Mouse (Mus musculus): ENCODE measurements at regions not wholly inside any gene's neighbourhood (a gene's known extent, or its start where the extent isn't known, plus 50 kb on each side); places are given as distances from the start of the nearest gene placed in this dataset.
A peak's percentile ranks its signal among the peaks of the same experiment; 100 is the strongest.

GRCm38 (mm10) chr14:105950924-105951323, 54.3 kb upstream of the Spry2 start:
- no peak for ATAC-seq (ENCODE audit: extremely low read depth, insufficient number of reproducible peaks, low FRiP score, poor library complexity, severe bottlenecking)

- ATAC-seq (ENCODE audit: extremely low read depth, insufficient number of reproducible peaks, low FRiP score, poor library complexity, severe bottlenecking): no peak
Measured at GRCm38 (mm10) chr14:105955082-105955481, 58.5 kb upstream of the Spry2 start.

GRCm38 (mm10) chr14:105956796-105957195, 60.2 kb upstream of the Spry2 start:
- ATAC-seq (ENCODE audit: extremely low read depth, insufficient number of reproducible peaks, low FRiP score, poor library complexity, severe bottlenecking): no peak

GRCm38 (mm10) chr14:105958005-105958404, 61.4 kb upstream of the Spry2 start:
- ATAC-seq (ENCODE audit: extremely low read depth, insufficient number of reproducible peaks, low FRiP score, poor library complexity, severe bottlenecking): no peak

- ATAC-seq (ENCODE audit: extremely low read depth, insufficient number of reproducible peaks, low FRiP score, poor library complexity, severe bottlenecking): no peak
Measured at GRCm38 (mm10) chr14:105979544-105980323, 83.1 kb upstream of the Spry2 start.

GRCm38 (mm10) chr14:105980324-105980680, 83.7 kb upstream of the Spry2 start:
- ATAC-seq (ENCODE audit: extremely low read depth, insufficient number of reproducible peaks, low FRiP score, poor library complexity, severe bottlenecking): no peak

- no peak for ATAC-seq (ENCODE audit: extremely low read depth, insufficient number of reproducible peaks, low FRiP score, poor library complexity, severe bottlenecking)
Measured at GRCm38 (mm10) chr14:105987341-105987882, 90.8 kb upstream of the Spry2 start.

GRCm38 (mm10) chr14:105988738-105989137, 92.1 kb upstream of the Spry2 start:
- ATAC-seq (ENCODE audit: extremely low read depth, insufficient number of reproducible peaks, low FRiP score, poor library complexity, severe bottlenecking): no peak

- ATAC-seq (ENCODE audit: extremely low read depth, insufficient number of reproducible peaks, low FRiP score, poor library complexity, severe bottlenecking): no peak
Measured at GRCm38 (mm10) chr14:105993124-105993523, 96.5 kb upstream of the Spry2 start.

GRCm38 (mm10) chr14:105999801-106000200, 103.2 kb upstream of the Spry2 start:
- ATAC-seq (ENCODE audit: extremely low read depth, insufficient number of reproducible peaks, low FRiP score, poor library complexity, severe bottlenecking): no peak

- no peak for ATAC-seq (ENCODE audit: extremely low read depth, insufficient number of reproducible peaks, low FRiP score, poor library complexity, severe bottlenecking)
Measured at GRCm38 (mm10) chr14:106007769-106008168, 98.2 kb upstream of the Trim52 start.

GRCm38 (mm10) chr14:106008951-106009350, 97.0 kb upstream of the Trim52 start:
- no peak for ATAC-seq (ENCODE audit: extremely low read depth, insufficient number of reproducible peaks, low FRiP score, poor library complexity, severe bottlenecking)

- ATAC-seq (ENCODE audit: extremely low read depth, insufficient number of reproducible peaks, low FRiP score, poor library complexity, severe bottlenecking): no peak
Measured at GRCm38 (mm10) chr14:106010961-106011360, 95.0 kb upstream of the Trim52 start.

GRCm38 (mm10) chr14:106011991-106012427, 94.0 kb upstream of the Trim52 start:
- ATAC-seq (ENCODE audit: extremely low read depth, insufficient number of reproducible peaks, low FRiP score, poor library complexity, severe bottlenecking): no peak

- no peak for ATAC-seq (ENCODE audit: extremely low read depth, insufficient number of reproducible peaks, low FRiP score, poor library complexity, severe bottlenecking)
Measured at GRCm38 (mm10) chr14:106022806-106023205, 83.2 kb upstream of the Trim52 start.

GRCm38 (mm10) chr14:106026815-106027214, 79.2 kb upstream of the Trim52 start:
- ATAC-seq (ENCODE audit: extremely low read depth, insufficient number of reproducible peaks, low FRiP score, poor library complexity, severe bottlenecking): 0 out of 2 replicates have a peak, but pooled peaks have one; percentile 9

GRCm38 (mm10) chr14:106027686-106028085, 78.3 kb upstream of the Trim52 start:
- no peak for ATAC-seq (ENCODE audit: extremely low read depth, insufficient number of reproducible peaks, low FRiP score, poor library complexity, severe bottlenecking)

- no peak for ATAC-seq (ENCODE audit: extremely low read depth, insufficient number of reproducible peaks, low FRiP score, poor library complexity, severe bottlenecking)
Measured at GRCm38 (mm10) chr14:106031094-106031493, 74.9 kb upstream of the Trim52 start.

GRCm38 (mm10) chr14:106033793-106034192, 72.2 kb upstream of the Trim52 start:
- no peak for ATAC-seq (ENCODE audit: extremely low read depth, insufficient number of reproducible peaks, low FRiP score, poor library complexity, severe bottlenecking)

- ATAC-seq (ENCODE audit: extremely low read depth, insufficient number of reproducible peaks, low FRiP score, poor library complexity, severe bottlenecking): no peak
Measured at GRCm38 (mm10) chr14:106034933-106035665, 70.9 kb upstream of the Trim52 start.
